Mouse (Mus musculus) spleen, adult 2 months (tissue): ENCODE measurements around the gene Ust. TPM values are rescaled to one million over a fixed set of nuclear protein-coding genes. Genes with fewer than 3 reads are reported as not detected.

Source experiments
- DNase-seq, 2 experiments: peaks; one replicate each; pipeline versions ENCODE4 v3.0.0 to v3.0.0-alpha.2; 2012 to 2021; ENCODE audit warnings: low spot score in 2 of 2, low read depth in 1 of 2
- H3K27ac ChIP-seq: fragments of 200-500 bp; 2 replicates; pipeline ENCODE4 v1.5.1; 2012; ENCODE audit warnings: low read length, inconsistent platforms; ENCODE audit not compliant: insufficient read depth
- H3K27me3 ChIP-seq: fragments of 200-500 bp; 2 replicates; pipeline ENCODE4 v1.6.1; 2012; ENCODE audit warnings: mild to moderate bottlenecking, moderate library complexity, low read length, inconsistent platforms; ENCODE audit not compliant: control insufficient read depth, insufficient read depth
- H3K36me3 ChIP-seq: fragments of 200-500 bp; 2 replicates; pipeline ENCODE4 v1.6.1; 2012; ENCODE audit warnings: mild to moderate bottlenecking, low read length, inconsistent platforms; ENCODE audit not compliant: control insufficient read depth, insufficient read depth
- H3K4me1 ChIP-seq: fragments of 200-500 bp; 2 replicates; pipeline ENCODE4 v1.6.1; 2011; ENCODE audit warnings: inconsistent platforms; ENCODE audit not compliant: control insufficient read depth, insufficient read depth, insufficient read length
- H3K4me3 ChIP-seq: fragments of 200-500 bp; 2 replicates; pipeline ENCODE4 v1.5.1; 2011; ENCODE audit warnings: mild to moderate bottlenecking, inconsistent platforms; ENCODE audit not compliant: insufficient read depth, insufficient read length; ENCODE audit errors: extremely low read depth
- CTCF ChIP-seq: fragments of 200-500 bp; IDR thresholded peaks from 2 replicates; pipeline ENCODE4 v1.5.1; 2011; ENCODE audit warnings: mild to moderate bottlenecking, inconsistent platforms; ENCODE audit not compliant: insufficient read depth, insufficient read length, insufficient replicate concordance; ENCODE audit errors: extremely low read depth
- POLR2A ChIP-seq: fragments of 200-500 bp; IDR thresholded peaks from 2 replicates; pipeline ENCODE4 v1.6.1; 2011; ENCODE audit warnings: low read depth, low read length, inconsistent platforms
- WGBS: fragments of 180-500 bp; shearing (Covaris S2); methylation state at CpG from one replicate; pipeline ENCODE4 v1.1.7; 2018; 5-methylcytosine and 5-hydroxymethylcytosine counted together
- polyA plus RNA-seq: library from polyadenylated mRNA; depleted of rRNA; stranded (reverse); fragments of >200 nt; gene quantifications from 2 replicates; pipeline ENCODE4 v1.2.3, GENCODE M21; 2012

Ust gene
- polyA plus RNA-seq, 1 experiment, result 1.9 TPM

DNA sequence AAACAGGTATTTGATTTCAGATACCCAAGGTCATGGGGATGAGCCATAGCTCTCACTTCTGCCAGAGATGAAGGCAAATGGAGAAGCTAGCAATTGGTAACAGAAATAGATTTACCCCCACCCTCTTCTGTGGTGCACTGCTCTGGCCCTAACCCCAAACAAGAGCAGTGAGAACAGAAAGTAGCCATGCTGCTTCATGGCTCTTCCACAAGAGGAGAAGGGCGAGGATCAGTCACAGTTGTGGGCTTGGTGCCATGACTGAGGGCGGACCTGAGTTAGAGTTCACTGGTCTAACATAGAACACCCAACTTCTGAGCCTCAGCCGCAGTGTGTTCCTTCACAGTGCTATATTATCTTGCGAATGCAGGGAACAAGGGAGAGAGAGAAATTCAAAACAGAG, 13.8 kb downstream of the Ust start:
- Histone ChIP-seq H3K4me3 (no peak overlapping the region), H3K36me3 (no peaks in the 10 kb centered on the region), H3K27me3 (no peaks in the 10 kb centered on the region), H3K27ac (no peak overlapping the region), H3K4me1 (peaks cover 2% of the 10 kb centered on the region; the same call in 1 of the 2 replicates)
- no peak for DNase-seq
- TF ChIP-seq CTCF (no peak), POLR2A (no peak)
- WGBS, result 78% methylated on average over 4 of the region's 4 CpGs

DNA sequence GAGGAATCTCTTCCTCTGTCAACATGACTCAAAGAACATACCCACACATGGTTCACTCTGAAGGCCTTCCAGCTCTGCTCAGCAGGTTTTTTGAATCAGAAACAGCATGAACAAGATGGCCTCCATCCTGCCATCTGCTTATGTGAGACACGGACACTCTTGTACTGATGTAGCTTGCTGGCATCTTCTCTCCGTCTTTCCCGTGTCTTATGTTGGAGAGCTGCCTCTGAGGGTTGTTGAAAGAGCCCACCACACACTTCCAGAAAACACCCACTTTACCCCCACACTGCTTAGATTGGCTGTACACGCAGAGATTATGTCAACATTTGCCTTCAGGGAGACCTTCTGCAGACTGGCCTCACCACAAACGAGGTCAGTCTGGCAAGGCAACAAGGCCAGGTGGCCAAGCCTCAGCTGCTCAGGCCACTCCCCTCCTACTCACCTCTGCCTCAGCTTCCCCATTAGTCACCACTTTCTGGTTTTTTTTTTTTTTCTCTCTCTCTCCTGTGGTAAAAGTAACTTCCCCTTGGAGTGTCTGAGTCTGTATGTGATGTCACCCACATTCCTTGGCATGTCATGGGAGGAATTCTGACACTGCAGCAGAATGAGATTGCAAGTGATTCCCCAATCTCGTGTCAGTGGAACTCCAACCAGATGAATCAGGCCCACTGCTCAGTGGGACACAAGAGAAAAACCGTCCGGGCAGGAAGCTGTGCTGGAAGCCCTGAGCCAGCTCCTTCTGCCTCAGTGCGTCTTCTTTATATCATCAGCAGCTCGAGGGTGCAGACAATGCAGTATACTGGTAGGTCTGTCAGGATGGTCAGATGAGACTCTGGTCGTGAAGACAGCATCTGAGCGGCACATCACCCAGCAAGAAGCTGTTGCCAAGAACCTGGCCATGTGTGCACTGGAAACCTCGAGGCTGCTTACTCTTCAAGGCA, 19.4 kb downstream of the Ust start:
- Histone ChIP-seq H3K36me3 (no peaks in the 10 kb centered on the region), H3K27ac (no peak overlapping the region), H3K4me3 (no peak overlapping the region), H3K4me1 (no peaks in the 10 kb centered on the region), H3K27me3 (no peaks in the 10 kb centered on the region)
- WGBS, result 74% methylated on average over 13 of the region's 13 CpGs
- no peak for DNase-seq
- no peak for TF ChIP-seq POLR2A
- TF ChIP-seq CTCF, result no peak

DNA sequence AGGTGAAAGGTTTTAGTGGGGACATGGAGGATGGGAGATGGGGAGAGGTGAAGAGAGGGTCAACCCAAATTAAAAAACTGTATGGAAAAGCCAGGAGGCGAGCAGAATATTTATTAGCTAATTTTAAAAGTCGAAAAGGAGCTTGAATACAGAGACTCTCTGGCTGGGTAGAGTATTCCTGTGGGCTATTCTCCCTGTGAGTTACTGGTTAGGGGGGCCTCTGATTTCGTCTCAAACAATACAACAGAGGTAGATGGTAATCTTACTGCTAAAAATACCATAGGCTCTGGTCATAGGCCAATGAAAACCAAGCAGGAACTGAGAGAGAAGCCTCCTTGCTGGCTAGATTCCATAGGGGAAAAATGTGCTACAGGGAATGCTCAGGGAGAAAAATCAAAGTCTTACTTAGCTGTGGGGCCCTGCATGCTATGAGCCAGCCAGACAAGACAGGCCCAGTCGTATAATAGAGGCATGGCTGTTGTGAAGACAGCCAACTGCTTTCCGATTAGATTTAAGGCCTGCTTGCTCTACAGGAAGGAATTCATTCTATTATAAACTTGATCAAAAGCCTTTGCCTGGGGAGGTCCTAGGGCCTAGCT, 23.0 kb downstream of the Ust start:
- Histone ChIP-seq H3K27me3 (no peaks in the 10 kb centered on the region), H3K27ac (no peak overlapping the region), H3K4me3 (no peak overlapping the region), H3K4me1 (no peaks in the 10 kb centered on the region), H3K36me3 (no peaks in the 10 kb centered on the region)
- DNase-seq, result no peak
- TF ChIP-seq CTCF (no peak), POLR2A (no peak)
- WGBS, result 77% methylated on average over 5 of the region's 5 CpGs

DNA sequence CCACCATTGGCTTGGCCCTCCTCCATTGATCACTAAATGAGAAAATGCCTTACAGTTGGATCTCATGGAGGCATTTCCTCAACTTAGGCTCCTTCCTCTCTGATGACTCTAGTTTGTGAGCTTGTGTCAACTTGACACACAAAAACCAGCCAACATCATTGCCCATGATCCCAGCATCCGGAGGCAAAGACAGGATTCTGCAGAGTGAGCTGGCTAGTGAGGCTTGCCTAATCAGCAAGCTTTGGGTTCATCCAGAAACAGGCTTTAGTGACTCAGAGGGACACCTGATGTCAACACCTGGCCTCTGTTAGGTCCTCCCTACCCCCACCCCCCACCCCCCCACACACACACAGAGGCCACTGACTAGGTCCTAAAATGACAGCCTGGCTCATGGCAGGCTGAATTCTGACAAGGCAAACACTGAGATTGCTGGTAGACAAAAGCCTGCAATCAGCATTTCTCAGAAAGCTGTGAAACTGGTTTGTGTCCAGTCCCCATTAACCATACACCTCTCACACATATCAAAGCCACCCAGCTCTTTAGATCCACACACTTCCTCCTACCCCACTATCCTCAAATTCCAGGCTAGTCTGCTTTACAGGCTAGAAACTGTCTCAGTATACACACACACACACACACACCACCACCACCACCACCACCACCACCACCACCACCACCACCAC, 26.6 kb downstream of the Ust start:
- TF ChIP-seq POLR2A, result no peak
- TF ChIP-seq CTCF, result no peak
- 95% methylated on average over 1 of the region's 1 CpGs for WGBS
- no peak overlapping the region for H3K4me3 ChIP-seq
- no peak for DNase-seq
- no peaks in the 10 kb centered on the region for H3K36me3 ChIP-seq
- no peaks in the 10 kb centered on the region for H3K27me3 ChIP-seq
- no peak overlapping the region for H3K27ac ChIP-seq
- H3K4me1 ChIP-seq, result no peaks in the 10 kb centered on the region

DNA sequence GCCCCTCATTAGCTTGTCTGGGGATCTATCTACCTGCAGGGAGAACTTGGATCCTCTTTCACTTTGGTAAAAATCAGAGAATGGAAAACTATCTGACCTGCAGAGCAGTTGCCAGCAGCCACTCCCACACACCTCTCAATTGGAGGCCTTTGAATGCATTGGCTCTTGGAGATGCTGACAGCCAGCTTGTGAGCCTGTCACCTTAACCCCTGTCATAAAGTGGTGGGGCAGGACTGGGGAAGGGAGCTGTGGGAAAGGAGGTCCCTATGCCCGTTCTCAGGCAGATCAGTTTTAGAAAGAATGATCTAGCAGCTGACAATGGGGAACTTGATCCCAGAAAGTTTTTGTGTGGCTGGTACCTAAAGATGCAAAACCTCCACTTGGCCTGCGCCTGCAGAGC, 31.2 kb downstream of the Ust start:
- DNase-seq, result no peak
- TF ChIP-seq CTCF (no peak), POLR2A (no peak)
- H3K4me3 ChIP-seq, result no peak overlapping the region
- H3K27me3 ChIP-seq, result no peaks in the 10 kb centered on the region
- 82% methylated on average over 2 of the region's 2 CpGs for WGBS
- no peaks in the 10 kb centered on the region for H3K4me1 ChIP-seq
- no peak overlapping the region for H3K27ac ChIP-seq
- no peaks in the 10 kb centered on the region for H3K36me3 ChIP-seq

DNA sequence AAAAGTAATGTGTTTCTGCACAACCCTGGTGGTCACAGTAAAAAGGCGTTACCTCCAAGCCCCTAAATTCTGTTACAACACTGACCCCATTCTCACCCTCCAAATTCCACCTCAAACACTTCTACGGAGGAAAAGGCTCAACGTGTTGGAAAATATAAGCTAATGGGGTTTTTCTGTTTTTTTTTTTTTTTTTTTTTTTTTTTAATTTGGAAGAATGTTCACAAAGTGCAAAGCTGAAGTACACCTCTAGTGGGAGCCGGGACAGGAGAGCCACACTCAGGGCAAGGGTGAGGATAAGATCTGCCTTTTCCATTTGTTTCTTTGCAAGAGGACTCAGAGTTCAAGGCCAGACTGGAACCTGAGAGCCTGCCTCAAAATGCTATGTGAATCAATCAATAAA, 34.1 kb downstream of the Ust start:
- no peak for DNase-seq
- WGBS, result 88% methylated on average over 4 of the region's 4 CpGs
- no peaks in the 10 kb centered on the region for H3K36me3 ChIP-seq
- TF ChIP-seq CTCF (no peak), POLR2A (no peak)
- H3K4me3 ChIP-seq, result no peak overlapping the region
- H3K4me1 ChIP-seq, result no peaks in the 10 kb centered on the region
- H3K27ac ChIP-seq, result no peak overlapping the region
- H3K27me3 ChIP-seq, result no peaks in the 10 kb centered on the region

DNA sequence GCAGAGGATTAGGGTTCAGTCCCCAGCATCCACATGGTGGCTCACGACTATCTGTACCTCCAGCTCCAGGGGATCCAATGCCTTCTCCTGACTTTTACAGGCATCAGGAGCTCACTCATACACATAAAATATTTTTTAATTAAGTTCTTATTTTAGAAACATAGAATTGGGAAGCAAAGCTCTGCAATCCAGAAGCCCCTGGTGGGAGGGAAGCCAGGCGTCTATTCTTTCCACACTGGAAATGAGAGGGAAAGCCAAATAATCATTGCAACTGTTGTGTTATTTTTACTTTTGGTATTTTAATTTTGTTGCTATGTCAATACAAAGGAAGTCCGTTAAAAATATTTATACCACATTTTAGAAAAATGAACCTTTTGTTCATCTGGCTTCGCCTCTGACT, 35.8 kb downstream of the Ust start:
- Histone ChIP-seq H3K4me3 (no peak overlapping the region), H3K27ac (no peak overlapping the region), H3K27me3 (no peaks in the 10 kb centered on the region), H3K4me1 (no peaks in the 10 kb centered on the region), H3K36me3 (no peaks in the 10 kb centered on the region)
- 92% methylated on average over 4 of the region's 4 CpGs for WGBS
- no peak for DNase-seq
- TF ChIP-seq CTCF (no peak), POLR2A (no peak)
